Mouse (Mus musculus) G1E (cell line): ENCODE results near the gene Prdm12.

Source experiments
- CTCF ChIP-seq: IDR thresholded peaks from 2 replicates; pipeline ENCODE4 v1.5.1; 2012; ENCODE audit warnings: low read depth, low read length, inconsistent platforms, mixed read lengths
- GATA1 ChIP-seq: IDR thresholded peaks from 2 replicates; pipeline ENCODE4 v1.6.1; 2012; ENCODE audit warnings: borderline replicate concordance, low read length, inconsistent platforms, mixed read lengths
- GATA2 ChIP-seq: IDR thresholded peaks from 2 replicates; pipeline ENCODE4 v1.6.1; 2012; ENCODE audit warnings: low read depth, low read length, inconsistent platforms, borderline replicate concordance
- POLR2AphosphoS5 ChIP-seq: IDR thresholded peaks from 2 replicates; pipeline ENCODE4 v1.6.1; 2012; ENCODE audit warnings: low read depth, low read length, inconsistent platforms; ENCODE audit not compliant: insufficient replicate concordance
- TAL1 ChIP-seq: conservative IDR thresholded peaks from 2 replicates; pipeline ENCODE4 v1.6.1; 2012; ENCODE audit warnings: low read depth, low read length, inconsistent platforms, mixed read lengths

DNA sequence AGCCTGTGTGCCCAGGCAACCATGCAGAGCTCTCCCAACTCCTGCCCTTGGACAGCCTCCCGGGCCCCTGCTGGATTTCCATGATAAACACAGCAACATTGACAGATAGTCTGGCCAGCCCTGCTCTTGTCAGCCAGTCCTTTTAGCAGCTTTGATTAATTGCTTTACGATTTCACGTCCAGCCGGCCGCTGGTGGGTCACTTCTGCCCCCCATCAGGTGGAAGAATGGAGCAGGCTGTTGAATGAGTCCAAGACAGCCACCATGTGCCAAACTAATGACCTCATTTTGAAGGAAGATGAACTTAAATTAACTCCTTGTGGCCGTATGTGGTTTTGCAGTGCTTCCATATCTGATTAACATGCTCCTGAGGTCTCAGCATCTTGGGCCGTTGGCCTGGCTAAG, 30.0 kb upstream of the Prdm12 start:
- no peak for TF ChIP-seq CTCF
- TF ChIP-seq GATA2: no peak
- TF ChIP-seq TAL1: no peak
- TF ChIP-seq POLR2AphosphoS5: no peak
- no peak for TF ChIP-seq GATA1
